Mouse (Mus musculus): ENCODE measurements at regions not wholly inside any gene's neighbourhood (a gene's known extent, or its start where the extent isn't known, plus 50 kb on each side); places are given as distances from the start of the nearest gene placed in this dataset.
A peak's percentile ranks its signal among the peaks of the same experiment; 100 is the strongest.

GRCm38 (mm10) chr11:24688160-24688782 lies 610.4 kb downstream of the Bcl11a start:
- no peak for DNase-seq (ENCODE audit: low spot score in 2 of 2)

DNA sequence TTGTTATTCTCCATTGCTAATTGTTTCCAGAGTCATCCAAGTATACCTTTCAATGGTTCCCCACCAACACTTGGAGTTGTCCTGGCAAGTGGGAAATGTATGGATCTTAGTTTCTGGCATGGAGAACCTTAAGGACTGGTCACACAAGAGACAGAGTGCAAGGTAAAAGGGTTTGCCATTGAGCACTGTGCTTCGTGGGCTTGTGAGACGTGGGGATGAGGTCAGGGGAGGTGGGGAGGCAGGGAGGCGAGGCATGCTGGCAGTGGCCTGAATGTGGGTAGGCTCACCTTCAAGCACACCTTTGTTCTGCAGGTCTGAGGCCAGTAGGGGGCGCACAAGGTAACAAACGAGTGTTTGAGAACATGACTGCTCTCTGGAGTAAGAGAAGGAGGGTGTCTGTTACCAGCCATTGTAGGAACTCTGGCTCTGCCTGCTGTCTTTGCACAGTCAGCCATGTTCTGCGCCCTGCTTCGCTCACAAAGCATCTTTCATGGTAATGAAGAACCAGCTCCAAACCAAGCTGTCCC lies 612.0 kb downstream of the Bcl11a start:
- DNase-seq (ENCODE audit: low spot score in 2 of 2) = peak in 1 of 2 experiments; percentile 46

DNA sequence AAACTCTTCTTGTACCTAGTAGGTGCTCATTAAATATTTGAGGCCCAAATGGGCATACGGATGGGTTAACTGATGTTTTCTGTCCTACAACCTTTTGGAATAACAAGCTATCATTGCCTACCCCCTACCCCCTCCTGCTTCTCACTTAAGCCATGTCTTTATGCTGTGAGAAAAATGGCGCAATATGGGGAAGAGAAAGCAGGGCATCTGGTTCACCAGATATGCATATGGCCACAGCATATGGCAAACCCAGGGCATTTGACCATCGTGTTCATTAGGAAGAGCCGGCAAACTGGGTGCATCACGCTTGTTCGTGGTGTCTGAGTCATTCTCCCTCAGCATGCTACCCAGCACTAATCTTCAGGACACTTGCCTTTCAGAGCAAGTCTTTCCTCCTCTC lies 616.1 kb downstream of the Bcl11a start:
- no peak for DNase-seq (ENCODE audit: low spot score in 2 of 2)

- DNase-seq (ENCODE audit: low spot score in 2 of 2) = no peak
These were observed 617.3 kb downstream of the Bcl11a start for GRCm38 (mm10) chr11:24695010-24695720.

DNA sequence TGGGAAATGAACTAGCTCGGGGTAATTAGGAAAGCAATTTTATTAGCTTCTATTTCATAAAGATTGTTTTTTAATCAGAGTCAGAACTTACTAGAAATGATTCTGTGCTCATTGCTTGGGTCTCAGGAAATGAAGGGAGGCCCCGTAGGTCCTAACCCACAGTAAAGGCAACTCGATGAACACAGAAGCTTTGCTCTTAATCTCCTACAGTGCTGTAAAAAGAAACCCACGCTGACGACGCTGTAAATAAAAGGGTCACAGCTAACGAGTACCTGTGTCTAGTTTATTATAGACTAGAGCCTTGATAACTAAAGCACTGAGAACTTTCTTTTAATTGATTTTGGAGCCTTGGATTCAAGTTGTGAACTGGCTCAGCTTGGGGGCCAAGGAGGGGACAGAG lies 618.7 kb downstream of the Bcl11a start:
- DNase-seq (ENCODE audit: low spot score in 2 of 2) = no peak

- DNase-seq (ENCODE audit: low spot score in 2 of 2) = no peak
These were observed 630.9 kb downstream of the Bcl11a start for GRCm38 (mm10) chr11:24708790-24709189.

- DNase-seq (ENCODE audit: low spot score in 2 of 2) = no peak
These were observed 638.9 kb downstream of the Bcl11a start for GRCm38 (mm10) chr11:24716539-24717287.

DNA sequence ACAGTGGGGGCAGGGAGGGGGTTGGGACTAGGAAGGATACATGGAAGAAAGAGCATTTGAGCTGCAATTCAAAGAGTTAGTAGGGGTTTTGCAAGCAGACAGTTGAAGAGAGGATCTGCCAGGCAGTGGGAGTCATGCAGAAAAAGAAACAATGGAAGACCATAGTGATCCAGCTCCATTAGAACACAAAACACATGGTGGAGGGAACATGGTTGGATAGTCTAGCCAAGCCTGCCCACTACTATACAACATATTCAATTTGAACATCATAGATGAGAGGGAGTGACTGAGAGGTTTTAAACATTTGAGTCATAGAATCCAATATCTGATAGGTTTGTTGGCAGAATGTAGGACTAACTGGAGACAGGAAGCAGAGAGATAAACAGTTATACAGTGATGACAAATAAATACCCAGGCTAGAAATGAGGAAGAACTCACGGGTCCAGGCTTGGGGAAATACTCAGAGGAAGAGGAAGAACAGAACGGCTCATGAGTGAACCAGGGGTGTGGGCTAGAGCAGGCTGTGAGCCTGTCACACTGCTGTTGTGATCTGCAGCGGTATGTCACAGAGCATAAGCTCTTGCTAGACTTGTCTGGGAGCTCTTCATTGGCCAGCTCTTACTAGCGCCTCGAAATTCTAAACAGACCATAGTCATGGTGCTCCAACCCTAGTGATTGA lies 646.5 kb downstream of the Bcl11a start:
- DNase-seq (ENCODE audit: low spot score in 2 of 2) = no peak

GRCm38 (mm10) chr11:24726331-24726730 lies 648.5 kb downstream of the Bcl11a start:
- DNase-seq (ENCODE audit: low spot score in 2 of 2) = no peak

- no peak for DNase-seq (ENCODE audit: low spot score in 2 of 2)
These were observed 649.5 kb downstream of the Bcl11a start for GRCm38 (mm10) chr11:24727404-24727803.

GRCm38 (mm10) chr11:24731431-24731830 lies 653.6 kb downstream of the Bcl11a start:
- DNase-seq (ENCODE audit: low spot score in 2 of 2) = no peak

DNA sequence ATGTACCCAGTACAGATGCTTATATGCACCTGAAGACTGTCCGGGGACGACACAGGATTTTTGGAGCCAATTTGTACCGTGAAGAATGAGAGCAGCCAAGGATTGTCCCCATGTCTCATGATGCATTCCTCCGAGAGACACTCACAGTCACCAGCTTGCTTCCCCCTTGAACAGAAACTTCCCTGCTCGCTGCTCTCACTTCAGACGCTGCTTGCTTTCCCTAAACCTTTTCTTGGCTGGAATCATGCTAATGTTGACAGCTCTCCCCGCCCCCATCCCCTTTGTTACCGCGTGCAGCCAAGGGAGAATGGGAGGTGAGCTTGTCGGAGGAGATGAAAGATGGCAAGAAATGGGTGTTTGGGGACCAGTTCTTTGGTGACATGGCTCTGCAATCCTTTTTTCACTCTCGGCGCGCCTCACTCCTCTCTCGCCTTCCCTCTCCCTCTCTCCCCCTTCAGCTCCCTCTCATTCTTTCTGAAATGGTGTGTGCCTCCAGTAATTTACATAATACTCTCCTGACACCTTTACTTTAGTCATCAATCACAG lies 661.9 kb downstream of the Bcl11a start:
- no peak for DNase-seq (ENCODE audit: low spot score in 2 of 2)

GRCm38 (mm10) chr11:24740466-24740865 lies 662.6 kb downstream of the Bcl11a start:
- no peak for DNase-seq (ENCODE audit: low spot score in 2 of 2)

GRCm38 (mm10) chr11:24742561-24742960 lies 664.7 kb downstream of the Bcl11a start:
- DNase-seq (ENCODE audit: low spot score in 2 of 2) = no peak

DNA sequence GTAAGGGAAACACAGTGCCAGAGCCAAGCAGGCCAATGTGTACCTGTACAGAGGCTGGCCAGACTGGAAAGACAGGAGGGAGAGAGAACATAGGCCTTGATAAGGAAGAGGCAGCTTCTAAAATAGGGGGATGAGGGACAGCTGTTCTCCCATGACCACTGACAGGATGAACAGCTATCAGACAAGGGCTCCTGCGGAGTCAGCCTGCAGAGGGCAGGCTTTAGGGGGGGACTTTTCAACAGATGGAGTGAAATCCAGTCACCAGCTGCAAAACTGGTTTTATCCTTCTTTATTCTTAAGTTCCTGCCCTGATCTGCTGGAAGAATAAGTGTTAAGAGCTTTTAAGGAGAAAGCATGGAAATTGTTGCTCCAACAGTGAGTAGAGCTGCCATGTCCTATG lies 665.6 kb downstream of the Bcl11a start:
- no peak for DNase-seq (ENCODE audit: low spot score in 2 of 2)

DNA sequence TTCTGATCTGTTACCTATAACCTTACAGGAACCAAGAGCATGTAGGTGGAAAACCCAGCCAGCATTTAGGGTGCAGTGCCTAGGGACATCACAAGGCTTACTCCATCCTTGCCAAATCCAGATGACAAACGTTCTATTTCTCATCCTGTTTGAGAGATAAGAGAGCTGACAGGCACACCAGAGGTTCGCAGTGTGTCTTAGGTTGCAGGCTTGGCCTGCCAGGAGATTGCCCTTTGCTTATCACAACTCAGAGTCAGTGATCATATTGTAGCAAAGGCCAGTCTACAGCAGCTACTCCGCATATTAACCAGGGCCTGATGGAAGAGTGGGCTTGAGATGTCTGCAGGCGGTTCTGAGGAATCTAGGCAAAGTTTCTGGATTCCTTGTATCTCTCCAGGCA lies 668.0 kb downstream of the Bcl11a start:
- no peak for DNase-seq (ENCODE audit: low spot score in 2 of 2)

- no peak for DNase-seq (ENCODE audit: low spot score in 2 of 2)
These were observed 672.4 kb downstream of the Bcl11a start for GRCm38 (mm10) chr11:24750144-24750779.

- no peak for DNase-seq (ENCODE audit: low spot score in 2 of 2)
These were observed 680.3 kb downstream of the Bcl11a start for GRCm38 (mm10) chr11:24758130-24758529.

DNA sequence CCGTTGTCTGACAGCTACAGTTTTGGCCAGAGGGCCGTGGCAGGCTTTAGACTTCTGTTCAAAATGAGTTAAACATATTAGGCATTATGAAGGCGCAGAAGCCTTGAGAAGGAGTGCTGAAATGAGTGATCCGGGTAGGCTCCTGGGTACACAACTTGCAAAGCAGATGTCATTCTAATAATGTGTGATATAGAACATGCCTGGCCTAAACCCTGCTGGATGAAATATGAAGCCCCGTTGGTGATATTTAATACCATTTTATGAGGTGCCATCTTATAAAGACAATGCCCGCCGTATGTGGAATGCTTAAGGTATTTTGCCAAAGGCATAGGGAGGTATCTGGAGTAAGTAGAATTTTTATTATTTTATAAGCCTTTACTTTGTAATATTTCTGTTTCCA lies 705.6 kb downstream of the Bcl11a start:
- DNase-seq (ENCODE audit: low spot score in 2 of 2) = no peak

DNA sequence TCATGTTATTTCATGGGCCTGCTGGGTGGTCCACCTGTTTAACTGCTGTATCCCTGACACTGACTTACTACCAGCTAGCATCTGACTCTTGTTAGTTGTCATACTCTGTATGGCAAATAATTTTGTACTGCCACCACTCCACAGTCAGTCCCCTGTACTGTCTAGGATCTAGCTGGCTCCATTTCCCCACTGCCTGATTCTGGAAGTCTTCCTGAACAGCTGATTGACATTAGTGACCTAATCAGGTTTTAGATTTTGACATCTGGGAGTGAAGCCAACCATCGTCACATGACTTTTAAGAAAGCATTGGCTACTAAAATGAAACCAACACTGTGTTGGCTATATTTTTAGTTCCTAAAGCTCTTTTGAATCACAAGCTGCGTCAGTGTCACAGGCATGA lies 711.3 kb downstream of the Bcl11a start:
- no peak for DNase-seq (ENCODE audit: low spot score in 2 of 2)

DNA sequence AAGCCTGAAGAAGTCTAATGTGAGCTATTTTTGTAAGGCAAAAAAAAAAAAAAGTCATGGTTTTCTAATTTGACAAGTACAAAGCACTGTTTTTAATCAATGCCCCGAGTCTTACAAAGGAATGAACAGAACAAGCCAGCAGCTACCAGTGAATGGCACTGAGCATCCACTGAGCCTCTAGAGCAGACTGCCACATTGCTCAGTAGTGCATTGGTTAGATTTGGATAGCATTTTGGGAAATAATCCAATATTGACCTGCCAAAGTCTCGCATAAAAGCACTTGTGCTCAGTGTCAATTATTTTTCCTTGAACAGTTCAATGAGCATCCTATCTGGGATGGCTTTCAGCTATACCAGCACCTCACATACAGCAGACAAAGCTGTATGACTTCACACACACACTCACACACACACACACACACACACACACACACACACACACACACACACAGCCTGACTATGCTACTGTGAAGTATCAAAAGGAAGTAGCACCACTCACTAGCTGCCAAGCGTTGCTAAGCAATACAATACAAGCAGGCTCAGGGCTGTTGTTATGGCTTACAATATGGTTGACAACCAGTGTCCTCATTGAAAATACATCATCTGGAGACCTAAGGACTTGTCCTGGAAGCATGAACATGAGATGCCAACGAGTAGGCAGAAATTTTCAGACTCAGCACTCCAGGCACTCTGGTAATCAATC lies 717.8 kb downstream of the Bcl11a start:
- DNase-seq (ENCODE audit: low spot score in 2 of 2) = no peak
